Mouse (Mus musculus): ENCODE results near the gene Pamr1.

GRCm38 (mm10) chr2:102507633-102508032 lies 42.2 kb upstream of the Pamr1 start:
- TF ChIP-seq GATA1 (IDR thresholded peaks at IDR 0.05; ENCODE audit: low read length) (no peak), TAL1 (IDR thresholded peaks at IDR 0.05; ENCODE audit: low read length) (no peak)
